Mouse (Mus musculus): ENCODE measurements around the gene Nsg1. TPM values are rescaled to one million over a fixed set of nuclear protein-coding genes. Genes with fewer than 3 reads are reported as not detected.

Nsg1 gene
- polyA plus RNA-seq (2015; fragmentation: Nextera tagmentation; extraction: Ambion mirVana): 1,299 and 1,422 TPM in 2 replicates

DNA sequence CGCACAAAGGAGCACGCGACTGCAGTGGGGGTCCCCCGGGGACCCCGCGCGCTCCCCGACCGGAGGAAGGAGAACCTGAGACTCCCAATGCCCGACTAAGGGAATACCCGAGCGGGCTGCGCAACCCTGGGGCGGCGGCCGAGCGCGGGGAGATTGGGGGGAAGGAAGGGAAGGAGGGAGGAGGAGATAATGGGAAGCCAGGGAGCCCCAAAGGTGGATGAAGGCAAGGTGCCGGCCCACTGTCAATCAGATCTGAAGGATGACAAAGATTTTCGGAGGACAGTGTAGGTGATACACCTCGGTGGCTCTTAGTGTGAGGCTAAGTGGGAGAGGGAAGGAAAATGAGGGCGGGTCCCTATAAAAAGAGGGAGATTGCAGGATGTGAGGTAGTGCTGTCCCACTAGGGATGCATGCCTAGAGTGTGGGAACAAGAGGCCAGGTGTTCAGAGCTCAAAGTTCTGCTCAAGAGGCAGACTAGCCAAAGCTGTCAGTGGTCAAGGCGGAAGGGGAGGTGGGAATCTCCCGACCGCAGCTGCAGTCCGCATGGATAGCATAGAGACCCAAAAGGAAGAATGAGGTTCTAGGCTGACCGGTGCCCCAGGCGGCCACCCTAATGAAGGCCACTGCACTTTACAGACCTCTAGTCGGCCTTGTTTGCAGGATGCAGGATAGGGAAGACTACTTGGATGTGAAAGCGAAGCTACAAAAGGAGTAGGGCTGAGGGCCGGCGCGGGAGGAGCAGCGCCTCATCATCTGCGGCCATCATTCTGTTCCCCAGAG, at the start of gene Nsg1:
Gene Nsg1 (minus strand): TSS at position 274 of the 780 bp plus-strand sequence.
- Histone ChIP-seq H3K9me3 (no peaks in the 10 kb centered on the region), H3K4me2 (peak within 1 kb of the TSS; percentile 72)
- whole genome bisulfite sequencing: 7% methylated on average over 35 of the region's 35 CpGs

DNA sequence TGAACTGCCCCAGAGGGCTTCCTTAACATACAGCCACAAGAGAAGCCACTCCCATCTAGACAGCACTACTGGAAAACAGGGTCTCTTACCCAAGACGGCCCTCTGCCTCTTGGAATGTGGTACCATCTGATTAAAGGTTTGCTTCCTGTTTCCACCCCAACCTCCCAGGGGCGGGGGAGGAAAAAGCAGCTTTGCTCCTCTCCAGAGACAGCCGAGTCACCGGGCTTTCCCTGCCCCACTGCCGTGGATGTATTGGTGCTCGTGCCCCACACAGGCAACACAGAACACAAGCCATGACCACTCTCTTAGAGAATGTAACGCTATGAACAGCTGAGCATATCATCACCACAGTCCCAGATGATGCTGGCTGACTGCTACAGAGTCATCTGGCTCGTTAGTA, 49.3 kb upstream of the Nsg1 start:
- H3K27ac ChIP-seq (replicated peaks): no peak overlapping the region
- H3K4me2 ChIP-seq: no peak overlapping the region
- no peaks in the 10 kb centered on the region for H3K9me3 ChIP-seq
- H3K36me3 ChIP-seq: peaks cover 62% of the 10 kb centered on the region
- no peak overlapping the region for H3K4me3 ChIP-seq
- H3K4me1 ChIP-seq (replicated peaks): no peaks in the 10 kb centered on the region
- no peaks in the 10 kb centered on the region for H3K27me3 ChIP-seq
- H3K9ac ChIP-seq: no peak overlapping the region
- ATAC-seq (ENCODE audit: low FRiP score, low read depth): no peak
- 79% methylated on average over 8 of the region's 8 CpGs for WGBS

More for the DNA sequence above, at the start of gene Nsg1:
- Histone ChIP-seq H3K27me3 (no peaks in the 10 kb centered on the region), H3K9ac (peak within 1 kb of the TSS; percentile 99), H3K4me3 (peak within 1 kb of the TSS; percentile 93), H3K4me1 (replicated peaks) (peaks cover 40% of the 10 kb centered on the region), H3K27ac (replicated peaks) (peak within 1 kb of the TSS; percentile 98), H3K36me3 (peaks cover 20% of the 10 kb centered on the region)
- peak; percentile 46 for ATAC-seq (ENCODE audit: low FRiP score, low read depth)

- 81% methylated on average over 7 of the region's 7 CpGs for WGBS
- no peaks in the 10 kb centered on the region for H3K9me3 ChIP-seq
- no peak for ATAC-seq (ENCODE audit: low FRiP score, low read depth)
- no peak overlapping the region for H3K4me3 ChIP-seq
- no peak overlapping the region for H3K4me2 ChIP-seq
- H3K27me3 ChIP-seq: no peaks in the 10 kb centered on the region
- no peak overlapping the region for H3K9ac ChIP-seq
- H3K27ac ChIP-seq (replicated peaks): no peak overlapping the region
- no peaks in the 10 kb centered on the region for H3K4me1 ChIP-seq (replicated peaks)
- peaks cover 63% of the 10 kb centered on the region for H3K36me3 ChIP-seq
These were observed 45.6 kb upstream of the Nsg1 start for GRCm38 (mm10) chr5:38205303-38205726.

GRCm38 (mm10) chr5:38199686-38200085, 40.0 kb upstream of the Nsg1 start:
- no peak for ATAC-seq (ENCODE audit: low FRiP score, low read depth)
- H3K4me2 ChIP-seq: no peak overlapping the region
- WGBS: 97% methylated on average over 2 of the region's 2 CpGs
- H3K4me1 ChIP-seq (replicated peaks): no peaks in the 10 kb centered on the region
- H3K27ac ChIP-seq (replicated peaks): no peak overlapping the region
- H3K36me3 ChIP-seq: peaks cover 41% of the 10 kb centered on the region
- no peaks in the 10 kb centered on the region for H3K9me3 ChIP-seq
- H3K4me3 ChIP-seq: no peak overlapping the region
- no peaks in the 10 kb centered on the region for H3K27me3 ChIP-seq
- no peak overlapping the region for H3K9ac ChIP-seq

GRCm38 (mm10) chr5:38197482-38197823, 37.7 kb upstream of the Nsg1 start:
- 16% methylated on average over 7 of the region's 7 CpGs for WGBS

GRCm38 (mm10) chr5:38196821-38197481, 37.2 kb upstream of the Nsg1 start:
- no peak overlapping the region for H3K4me2 ChIP-seq
- 84% methylated on average over 5 of the region's 5 CpGs for WGBS
- H3K9me3 ChIP-seq: no peaks in the 10 kb centered on the region
- no peak overlapping the region for H3K4me3 ChIP-seq
- no peaks in the 10 kb centered on the region for H3K27me3 ChIP-seq
- H3K4me1 ChIP-seq (replicated peaks): no peaks in the 10 kb centered on the region
- H3K27ac ChIP-seq (replicated peaks): no peak overlapping the region
- H3K9ac ChIP-seq: no peak overlapping the region
- ATAC-seq (ENCODE audit: low FRiP score, low read depth): peak; percentile 43
- H3K36me3 ChIP-seq: peaks cover 19% of the 10 kb centered on the region

More at GRCm38 (mm10) chr5:38197482-38197823, 37.7 kb upstream of the Nsg1 start:
- H3K4me3 ChIP-seq: no peak overlapping the region
- peaks cover 24% of the 10 kb centered on the region for H3K36me3 ChIP-seq
- H3K4me2 ChIP-seq: no peak overlapping the region
- no peak overlapping the region for H3K9ac ChIP-seq
- peak; percentile 79 for ATAC-seq (ENCODE audit: low FRiP score, low read depth)
- no peaks in the 10 kb centered on the region for H3K4me1 ChIP-seq (replicated peaks)
- no peak overlapping the region for H3K27ac ChIP-seq (replicated peaks)
- H3K9me3 ChIP-seq: no peaks in the 10 kb centered on the region
- H3K27me3 ChIP-seq: no peaks in the 10 kb centered on the region

DNA sequence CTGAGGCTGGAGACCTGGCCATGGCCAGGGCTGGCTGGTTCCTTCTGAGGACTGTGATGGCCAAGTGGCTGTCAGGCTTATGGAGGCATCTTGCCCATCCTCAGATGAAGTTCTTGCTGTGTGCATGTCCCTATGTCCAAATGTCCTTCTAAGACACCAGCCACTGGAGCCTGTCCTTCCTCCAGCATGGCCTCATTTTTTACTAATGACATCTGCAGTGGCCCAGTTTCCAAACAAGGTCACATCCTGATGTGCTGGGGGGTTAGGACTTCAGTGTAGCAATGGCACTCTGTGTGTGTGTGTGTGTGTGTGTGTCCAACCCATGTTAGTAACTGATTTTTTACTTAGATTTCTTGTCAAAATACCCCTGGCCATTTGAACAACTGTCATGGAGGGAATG, 36.2 kb upstream of the Nsg1 start:
- Histone ChIP-seq H3K36me3 (peaks cover 11% of the 10 kb centered on the region), H3K27ac (replicated peaks) (no peak overlapping the region), H3K27me3 (no peaks in the 10 kb centered on the region), H3K9ac (no peak overlapping the region), H3K4me2 (no peak overlapping the region), H3K4me1 (replicated peaks) (no peaks in the 10 kb centered on the region), H3K4me3 (no peak overlapping the region), H3K9me3 (no peaks in the 10 kb centered on the region)
- no peak for ATAC-seq (ENCODE audit: low FRiP score, low read depth)

- H3K36me3 ChIP-seq: peaks cover 4% of the 10 kb centered on the region; the same call in 1 of the 2 replicates
- 48% methylated on average over 2 of the region's 2 CpGs for WGBS
These were observed 35.2 kb upstream of the Nsg1 start for GRCm38 (mm10) chr5:38194946-38195345.

DNA sequence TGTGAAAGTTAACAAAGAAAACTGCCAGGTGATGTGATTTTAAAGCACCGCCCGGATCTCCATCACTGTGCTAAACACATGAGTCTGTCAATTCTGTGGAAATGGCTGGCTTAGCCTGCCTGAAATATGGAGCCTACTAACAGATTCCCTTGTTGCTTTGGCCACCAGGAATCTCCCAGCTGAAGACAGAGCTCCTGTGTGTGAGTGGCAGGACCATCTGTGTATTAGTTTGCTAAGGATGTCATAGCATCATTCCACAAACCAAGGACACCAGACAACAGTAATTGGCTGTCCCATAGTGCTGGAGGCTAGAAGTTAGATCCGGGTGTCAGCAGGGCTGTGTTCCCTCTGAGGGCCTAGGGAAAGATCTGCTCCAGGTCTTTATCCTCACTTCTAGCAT, 31.2 kb upstream of the Nsg1 start:
- WGBS: 93% methylated on average over 3 of the region's 3 CpGs

More at GRCm38 (mm10) chr5:38194946-38195345, 35.2 kb upstream of the Nsg1 start:
- ATAC-seq (ENCODE audit: low FRiP score, low read depth): no peak
- H3K9me3 ChIP-seq: no peaks in the 10 kb centered on the region
- no peaks in the 10 kb centered on the region for H3K4me1 ChIP-seq (replicated peaks)
- no peak overlapping the region for H3K9ac ChIP-seq
- H3K4me2 ChIP-seq: no peak overlapping the region
- H3K27me3 ChIP-seq: no peaks in the 10 kb centered on the region
- H3K27ac ChIP-seq (replicated peaks): no peak overlapping the region
- no peak overlapping the region for H3K4me3 ChIP-seq

DNA sequence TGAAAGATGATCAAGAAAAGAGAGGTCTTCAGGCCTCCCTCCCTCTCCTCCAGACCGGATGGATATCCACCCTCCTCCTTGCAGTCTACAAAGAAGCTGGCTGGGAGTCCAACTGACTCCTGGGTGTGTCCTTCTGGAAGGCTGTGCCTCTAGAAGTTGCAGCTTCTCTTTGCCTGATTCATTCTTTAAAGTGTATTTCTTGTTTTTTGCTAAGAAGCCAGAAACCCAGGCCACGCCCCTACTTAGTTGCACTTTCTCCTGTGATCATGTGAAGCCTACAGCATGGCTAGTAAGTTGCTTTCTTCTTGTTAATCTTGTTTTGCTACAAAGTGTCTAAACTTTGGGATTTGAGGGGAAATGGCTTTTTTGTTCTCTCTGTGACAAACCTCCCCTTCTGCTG, 27.3 kb upstream of the Nsg1 start:
- Histone ChIP-seq H3K4me2 (no peak overlapping the region), H3K36me3 (no peaks in the 10 kb centered on the region), H3K9me3 (no peaks in the 10 kb centered on the region), H3K4me1 (replicated peaks) (no peaks in the 10 kb centered on the region), H3K27me3 (no peaks in the 10 kb centered on the region), H3K27ac (replicated peaks) (no peak overlapping the region), H3K4me3 (no peak overlapping the region), H3K9ac (no peak overlapping the region)
- 85% methylated on average over 2 of the region's 2 CpGs for WGBS
- ATAC-seq (ENCODE audit: low FRiP score, low read depth): no peak

More for the DNA sequence above, 31.2 kb upstream of the Nsg1 start:
- Histone ChIP-seq H3K4me1 (replicated peaks) (no peaks in the 10 kb centered on the region), H3K27me3 (no peaks in the 10 kb centered on the region), H3K36me3 (no peaks in the 10 kb centered on the region), H3K9ac (no peak overlapping the region), H3K4me3 (no peak overlapping the region), H3K4me2 (no peak overlapping the region), H3K27ac (replicated peaks) (no peak overlapping the region), H3K9me3 (no peaks in the 10 kb centered on the region)
- no peak for ATAC-seq (ENCODE audit: low FRiP score, low read depth)

DNA sequence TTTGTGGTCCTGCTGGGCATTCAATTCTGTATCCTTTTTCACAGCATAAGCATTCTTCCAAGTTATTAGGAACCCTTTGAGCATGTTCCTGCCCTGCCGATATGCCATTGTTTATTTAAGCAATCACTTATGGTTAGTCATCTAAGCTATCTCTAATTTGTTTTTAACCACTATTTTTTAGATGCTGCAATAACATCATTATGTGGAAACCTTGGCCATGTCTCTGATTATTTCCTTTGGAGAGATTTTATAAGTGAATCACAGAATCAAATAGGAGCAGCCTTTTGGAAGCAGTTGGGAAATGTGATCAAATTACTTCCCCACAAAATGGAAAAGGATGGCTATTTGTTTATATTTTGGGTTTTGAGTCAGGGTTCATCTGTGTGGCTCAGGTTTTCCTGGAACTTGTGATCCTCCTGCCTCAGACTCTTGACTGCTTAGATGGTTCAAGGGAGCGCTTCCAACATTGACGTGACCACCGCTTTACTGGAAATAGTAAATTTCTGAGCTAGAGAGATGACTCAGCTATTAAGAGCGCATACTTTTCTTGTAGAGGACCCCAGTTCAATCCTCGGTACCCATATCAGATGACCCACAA, 25.1 kb upstream of the Nsg1 start:
- Histone ChIP-seq H3K27me3 (no peaks in the 10 kb centered on the region), H3K4me3 (no peak overlapping the region), H3K36me3 (no peaks in the 10 kb centered on the region), H3K9me3 (no peaks in the 10 kb centered on the region), H3K4me2 (no peak overlapping the region), H3K4me1 (replicated peaks) (no peaks in the 10 kb centered on the region), H3K9ac (no peak overlapping the region), H3K27ac (replicated peaks) (no peak overlapping the region)
- no peak for ATAC-seq (ENCODE audit: low FRiP score, low read depth)
- WGBS: 91% methylated on average over 6 of the region's 6 CpGs

- H3K4me2 ChIP-seq: no peak overlapping the region
- H3K4me1 ChIP-seq (replicated peaks): no peaks in the 10 kb centered on the region
- no peak overlapping the region for H3K9ac ChIP-seq
- no peaks in the 10 kb centered on the region for H3K36me3 ChIP-seq
- 78% methylated on average over 16 of the region's 16 CpGs for WGBS
- H3K4me3 ChIP-seq: no peak overlapping the region
- no peaks in the 10 kb centered on the region for H3K9me3 ChIP-seq
- H3K27ac ChIP-seq (replicated peaks): no peak overlapping the region
- ATAC-seq (ENCODE audit: low FRiP score, low read depth): no peak
- no peaks in the 10 kb centered on the region for H3K27me3 ChIP-seq
These were observed 14.7 kb upstream of the Nsg1 start for GRCm38 (mm10) chr5:38174256-38174912.

Data from hindbrain, embryonic 15.5 days (tissue).